Mouse (Mus musculus): ENCODE measurements around the gene Pkig.
"Not testable (repeated sequence)": the region's sequence is repeated elsewhere in the genome, so short reads cannot be mapped to it uniquely, and the experiment has no call there.

Gene Pkig

GRCm38 (mm10) chr2:163685287-163685686 is 27.1 kb downstream of the Pkig start:
- no peak for DNase-seq (ENCODE audit: low spot score)

GRCm38 (mm10) chr2:163685761-163686200 is 27.6 kb downstream of the Pkig start:
- peak; percentile 69 for DNase-seq (ENCODE audit: low spot score)

- no peak for DNase-seq (ENCODE audit: low spot score)
Measured at GRCm38 (mm10) chr2:163686233-163686632, 28.0 kb downstream of the Pkig start.

- DNase-seq (ENCODE audit: low spot score), result no peak
Measured at GRCm38 (mm10) chr2:163686886-163687285, 28.7 kb downstream of the Pkig start.

- DNase-seq (ENCODE audit: low spot score), result not testable (repeated sequence)
Measured at GRCm38 (mm10) chr2:163688377-163688776, 30.2 kb downstream of the Pkig start.

- DNase-seq (ENCODE audit: low spot score), result no peak
Measured at GRCm38 (mm10) chr2:163689771-163690170, 31.6 kb downstream of the Pkig start.

- no peak for DNase-seq (ENCODE audit: low spot score)
Measured at GRCm38 (mm10) chr2:163690409-163691304, 32.5 kb downstream of the Pkig start.

GRCm38 (mm10) chr2:163691846-163692605 is 33.8 kb downstream of the Pkig start:
- DNase-seq (ENCODE audit: low spot score), result no peak

GRCm38 (mm10) chr2:163692873-163693612 is 34.9 kb downstream of the Pkig start:
- no peak for DNase-seq (ENCODE audit: low spot score)

- no peak for DNase-seq (ENCODE audit: low spot score)
Measured at GRCm38 (mm10) chr2:163693716-163694314, 35.6 kb downstream of the Pkig start.

GRCm38 (mm10) chr2:163696763-163697162 is 38.6 kb downstream of the Pkig start:
- no peak for DNase-seq (ENCODE audit: low spot score)

GRCm38 (mm10) chr2:163697764-163698480 is 39.7 kb downstream of the Pkig start:
- no peak for DNase-seq (ENCODE audit: low spot score)

GRCm38 (mm10) chr2:163699078-163699780 is 41.0 kb downstream of the Pkig start:
- DNase-seq (ENCODE audit: low spot score), result no peak

GRCm38 (mm10) chr2:163702431-163702830 is 44.2 kb downstream of the Pkig start:
- DNase-seq (ENCODE audit: low spot score), result no peak

GRCm38 (mm10) chr2:163702921-163703320 is 44.7 kb downstream of the Pkig start:
- no peak for DNase-seq (ENCODE audit: low spot score)

- no peak for DNase-seq (ENCODE audit: low spot score)
Measured at GRCm38 (mm10) chr2:163703599-163704260, 45.5 kb downstream of the Pkig start.

- no peak for DNase-seq (ENCODE audit: low spot score)
Measured at GRCm38 (mm10) chr2:163708321-163708720, 50.1 kb downstream of the Pkig start.

GRCm38 (mm10) chr2:163708763-163709250 is 50.6 kb downstream of the Pkig start:
- DNase-seq (ENCODE audit: low spot score), result no peak

- no peak for DNase-seq (ENCODE audit: low spot score)
Measured at GRCm38 (mm10) chr2:163710000-163710399, 51.8 kb downstream of the Pkig start.
